Mouse (Mus musculus): ENCODE measurements around the gene Foxi3.

The Foxi3 gene

GRCm38 (mm10) chr6:70986683-70987082 lies 30.4 kb downstream of the Foxi3 start:
- no peak for DNase-seq (ENCODE audit: low read depth in 1 of 2, low spot score in 2 of 2)

GRCm38 (mm10) chr6:70996123-70996723 lies 39.9 kb downstream of the Foxi3 start:
- DNase-seq (ENCODE audit: low read depth in 1 of 2, low spot score in 2 of 2): no peak

GRCm38 (mm10) chr6:71002656-71003055 lies 46.3 kb downstream of the Foxi3 start:
- DNase-seq (ENCODE audit: low read depth in 1 of 2, low spot score in 2 of 2): no peak

- no peak for DNase-seq (ENCODE audit: low read depth in 1 of 2, low spot score in 2 of 2)
Measured at GRCm38 (mm10) chr6:71004161-71004560, 47.8 kb downstream of the Foxi3 start.

Measured in monocyte, adult 2 months (primary cell).